Mouse (Mus musculus) gonadal fat pad, adult 2 months (tissue): Measurements from ENCODE around the gene Alk. TPM values are rescaled to one million over a fixed set of nuclear protein-coding genes. Genes with fewer than 3 reads are reported as not detected.

Experiments
- DNase-seq: peaks from one replicate; pipeline ENCODE4 v3.0.0-alpha.2; 2012; ENCODE audit warnings: low read depth
- polyA plus RNA-seq: library from polyadenylated mRNA; depleted of rRNA; stranded (reverse); fragments of >200 nt; gene quantifications from 2 replicates; pipeline ENCODE4 v1.2.3, GENCODE M21; 2012

Alk gene
- polyA plus RNA-seq, 1 experiment = 0.04 TPM

GRCm38 (mm10) chr17:72401349-72401748 is 203.1 kb downstream of the Alk start:
- DNase-seq = no peak

DNA sequence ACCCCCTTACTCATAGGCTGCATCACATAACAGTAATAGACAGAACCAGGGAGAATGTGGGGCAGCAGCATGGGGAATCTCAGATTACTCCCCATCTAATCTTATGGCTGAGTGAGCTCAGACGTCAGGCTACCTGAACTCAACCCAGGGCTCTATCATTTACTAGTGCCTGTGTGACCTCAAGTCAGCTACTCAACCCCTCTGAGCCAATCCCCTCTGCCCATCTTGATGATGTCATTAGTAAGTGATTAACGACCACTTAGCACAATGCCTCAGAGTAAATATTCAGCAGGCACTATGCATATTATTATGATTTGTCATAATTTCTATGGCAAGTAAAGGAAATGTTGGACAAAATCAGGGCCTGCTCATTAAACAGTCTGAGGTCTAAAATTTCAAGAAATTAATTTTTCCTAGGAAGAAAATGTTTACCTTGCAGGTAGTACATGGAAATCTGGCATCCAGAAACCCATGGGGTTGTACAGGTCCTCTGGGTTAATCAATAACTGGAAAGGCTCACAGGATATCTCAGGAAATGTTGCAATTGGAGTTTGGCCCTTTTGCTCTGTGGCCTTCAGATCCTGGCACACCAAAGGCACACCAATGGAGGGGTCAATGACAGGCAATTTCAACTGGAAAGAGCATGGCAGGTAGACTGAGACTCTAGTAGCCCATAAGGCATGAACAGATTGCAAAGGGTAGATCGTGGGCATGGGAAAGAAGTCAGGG is 204.9 kb downstream of the Alk start:
- DNase-seq = no peak

DNA sequence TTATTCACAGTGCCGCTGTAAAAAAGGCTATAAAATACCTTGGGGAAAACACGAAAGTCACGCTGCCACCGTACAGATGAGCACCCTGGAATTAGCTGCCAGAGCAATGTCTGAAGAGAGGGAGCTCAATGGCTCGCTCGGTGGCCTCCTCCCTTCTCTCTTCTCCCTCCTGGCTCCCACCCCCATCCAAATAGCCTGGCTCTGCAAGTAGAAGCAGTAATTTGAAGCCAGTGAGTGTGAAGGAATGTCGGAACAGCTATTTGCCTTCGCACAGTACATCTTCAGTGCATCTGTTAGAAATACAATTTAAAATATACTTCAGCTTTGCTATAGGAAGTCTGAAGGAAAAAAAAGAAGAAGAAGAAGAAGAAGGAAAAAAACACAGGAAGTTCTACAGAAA is 208.5 kb downstream of the Alk start:
- no peak for DNase-seq

GRCm38 (mm10) chr17:72368991-72369390 is 235.4 kb downstream of the Alk start:
- DNase-seq = no peak

- no peak for DNase-seq
Observed at GRCm38 (mm10) chr17:72362811-72363496, 241.5 kb downstream of the Alk start.

DNA sequence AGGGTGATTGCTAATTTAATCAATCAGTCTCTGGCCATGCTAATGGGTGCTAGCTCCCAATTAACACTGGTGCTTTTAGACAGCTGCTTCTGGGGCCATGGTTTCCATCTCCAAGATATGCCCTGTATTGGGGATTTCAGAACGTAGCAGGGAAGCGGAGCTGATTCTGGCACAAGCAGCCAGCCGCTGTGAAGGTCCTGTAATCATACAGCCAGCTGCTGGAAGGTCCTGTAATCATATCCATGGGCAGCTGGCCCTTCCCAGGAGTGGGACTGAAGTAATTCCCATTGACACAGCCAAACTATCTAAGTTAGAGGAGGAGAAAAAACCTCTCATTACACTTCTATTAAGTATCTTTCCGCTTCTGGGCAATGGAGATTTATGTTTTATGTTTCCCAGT is 242.5 kb downstream of the Alk start:
- DNase-seq = no peak

DNA sequence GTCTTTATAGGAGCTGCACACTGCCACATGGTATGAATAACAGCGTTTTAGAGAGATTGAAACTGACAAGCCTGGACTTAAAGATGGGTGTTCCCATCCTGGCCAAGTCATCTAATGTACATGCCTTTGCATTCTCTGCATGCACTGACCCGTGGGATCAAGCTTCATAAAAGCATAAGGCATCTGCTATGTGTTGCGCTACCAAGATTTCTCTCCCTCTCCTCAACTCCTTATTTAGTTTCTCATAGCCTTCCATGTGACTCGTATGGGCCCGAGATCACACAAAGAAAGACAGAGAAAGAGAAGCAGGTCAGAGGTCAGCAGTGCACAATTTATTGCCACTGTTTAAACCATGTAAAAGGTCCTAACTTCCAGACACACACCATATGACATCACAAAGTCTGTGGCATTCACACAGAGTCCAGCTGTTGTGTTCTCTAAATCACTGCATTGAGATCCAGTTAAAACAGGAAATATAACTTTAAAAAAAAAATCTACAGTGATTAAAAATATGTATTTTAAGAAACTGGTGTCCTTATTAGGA is 247.6 kb downstream of the Alk start:
- no peak for DNase-seq

DNA sequence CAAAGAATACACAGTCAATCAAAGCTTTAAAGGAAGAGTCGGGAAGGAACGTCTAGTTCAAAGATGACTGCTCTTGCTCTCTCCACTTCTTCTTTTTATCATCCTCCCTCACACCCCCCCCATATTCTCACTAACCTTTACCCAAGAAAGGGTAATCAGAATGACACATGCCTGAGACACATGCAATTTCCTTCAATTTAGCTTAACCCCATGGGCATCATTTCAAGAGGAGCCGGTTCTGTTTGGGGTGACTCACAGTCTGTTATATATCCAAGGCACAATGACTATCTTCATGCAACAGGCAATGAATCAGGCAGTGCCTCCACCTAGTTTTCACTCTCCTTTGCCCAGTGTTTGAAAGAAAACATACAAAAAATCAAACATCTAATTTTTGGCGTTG is 265.0 kb downstream of the Alk start:
- DNase-seq = no peak

DNA sequence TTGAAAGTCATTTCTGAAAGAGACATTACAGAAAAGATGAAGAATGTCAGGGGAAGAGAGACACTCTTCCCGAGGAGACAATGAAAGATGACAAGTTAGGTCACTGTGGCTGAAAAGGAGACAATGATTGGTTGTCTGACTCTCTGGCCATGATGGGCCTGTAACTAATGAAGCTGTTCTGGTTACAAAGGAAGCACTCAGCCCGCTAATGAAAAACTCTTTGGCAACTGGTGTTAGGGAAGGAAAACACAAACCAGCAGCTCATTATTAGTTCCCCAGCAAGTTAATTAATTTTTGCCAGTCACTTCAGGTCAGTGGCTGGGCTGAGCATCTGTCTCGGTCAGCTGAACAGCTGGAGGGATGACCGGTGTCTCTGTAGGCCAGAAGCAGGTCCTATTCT is 271.5 kb downstream of the Alk start:
- no peak for DNase-seq

GRCm38 (mm10) chr17:72325941-72326340 is 278.5 kb downstream of the Alk start:
- no peak for DNase-seq

DNA sequence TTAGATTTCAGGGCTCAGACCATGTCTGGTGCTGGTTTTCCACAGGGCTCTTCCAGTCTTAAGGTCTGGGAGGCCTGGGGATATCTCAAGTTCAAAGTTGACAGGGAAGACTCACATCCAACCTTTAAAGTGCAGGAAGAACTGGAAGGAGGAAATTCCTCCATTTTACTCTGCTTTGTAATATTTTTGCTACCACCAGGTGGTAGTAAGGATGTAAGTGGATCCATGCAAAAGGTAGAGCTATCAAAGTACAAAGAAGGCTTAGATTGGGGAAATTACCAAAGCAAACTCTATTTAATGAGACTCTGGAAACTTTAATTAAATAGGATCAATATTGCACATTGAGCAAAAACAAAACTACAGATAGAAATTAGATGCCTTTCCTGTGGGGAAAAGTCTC is 284.9 kb downstream of the Alk start:
- no peak for DNase-seq

- DNase-seq = no peak
Observed at GRCm38 (mm10) chr17:72299651-72300050, 304.8 kb downstream of the Alk start.

DNA sequence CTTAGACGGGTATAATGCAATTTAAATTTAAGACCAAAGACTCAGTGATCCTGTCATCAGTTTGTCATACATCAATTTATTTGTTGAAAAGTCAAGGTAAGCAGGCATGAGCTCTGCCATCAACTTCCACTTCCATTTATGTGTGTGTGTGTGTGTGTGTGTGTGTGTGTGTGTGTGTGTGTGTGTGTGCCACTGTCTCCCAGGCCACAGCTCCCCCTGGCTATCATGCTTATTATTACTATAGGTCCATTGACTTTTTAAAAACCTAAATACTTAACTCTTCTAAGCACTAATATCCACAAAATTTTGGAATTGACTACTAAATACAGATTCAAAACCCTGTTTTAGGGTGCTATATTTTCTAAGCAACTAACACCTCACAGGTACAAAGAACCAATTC is 308.1 kb downstream of the Alk start:
- DNase-seq = no peak

- DNase-seq = no peak
Observed at GRCm38 (mm10) chr17:72293267-72293580, 311.2 kb downstream of the Alk start.

DNA sequence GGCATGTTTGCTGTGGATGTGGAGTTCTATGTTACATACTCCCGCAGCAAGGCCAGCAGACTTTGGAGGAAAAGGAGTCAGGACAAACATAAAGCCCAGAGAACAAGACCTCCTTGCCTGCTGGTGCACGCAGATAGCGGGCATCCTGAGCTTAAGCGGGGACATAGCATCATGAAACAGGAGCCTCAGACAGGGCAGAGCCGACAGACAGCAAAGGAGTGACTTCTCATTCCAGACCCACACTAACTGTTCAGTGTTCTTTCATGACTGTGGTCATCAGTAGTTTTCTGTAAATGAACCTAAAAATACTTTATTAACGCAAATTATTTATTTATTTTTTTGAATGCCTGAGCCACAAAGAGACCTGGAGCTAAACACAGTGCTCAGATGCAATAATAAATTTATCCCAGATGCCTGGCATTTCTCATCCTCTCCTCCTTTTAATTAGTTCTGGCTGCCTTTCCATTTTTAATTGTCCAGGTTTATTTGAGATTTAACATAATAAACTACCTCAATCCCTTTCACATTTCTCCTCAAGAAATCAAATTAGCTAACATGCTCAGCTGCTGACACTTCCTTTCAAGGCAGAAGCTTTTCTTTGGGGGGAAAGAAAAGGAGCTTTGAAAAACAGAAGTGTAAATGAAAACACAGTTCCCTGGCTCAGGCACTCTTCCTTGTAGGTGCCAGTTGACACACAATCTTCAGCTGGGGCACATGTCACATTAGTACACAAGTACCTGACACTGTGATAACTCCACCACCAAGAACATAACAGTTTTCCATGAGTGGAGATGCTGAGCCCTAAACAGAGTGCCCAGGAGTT is 311.8 kb downstream of the Alk start:
- DNase-seq = no peak

GRCm38 (mm10) chr17:72285961-72286360 is 318.5 kb downstream of the Alk start:
- no peak for DNase-seq

DNA sequence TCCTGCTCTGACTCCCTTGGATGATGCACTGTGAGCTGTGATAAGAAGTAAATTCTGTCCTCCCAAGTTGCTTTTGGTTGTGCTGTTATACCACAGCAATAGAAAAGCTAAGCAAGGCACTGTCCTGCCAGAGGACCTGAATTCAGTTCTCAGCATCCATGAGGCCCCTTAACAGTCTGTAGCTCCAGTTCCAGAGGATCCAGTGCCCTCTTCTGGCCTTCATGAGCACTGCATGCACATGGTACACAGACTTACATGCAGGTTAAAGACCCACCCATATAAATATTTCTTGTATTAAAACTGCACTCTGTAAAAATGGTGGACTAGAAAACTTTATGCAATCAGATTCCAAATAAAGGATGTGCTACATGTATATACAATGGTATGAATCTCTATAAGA is 326.1 kb downstream of the Alk start:
- DNase-seq = no peak

DNA sequence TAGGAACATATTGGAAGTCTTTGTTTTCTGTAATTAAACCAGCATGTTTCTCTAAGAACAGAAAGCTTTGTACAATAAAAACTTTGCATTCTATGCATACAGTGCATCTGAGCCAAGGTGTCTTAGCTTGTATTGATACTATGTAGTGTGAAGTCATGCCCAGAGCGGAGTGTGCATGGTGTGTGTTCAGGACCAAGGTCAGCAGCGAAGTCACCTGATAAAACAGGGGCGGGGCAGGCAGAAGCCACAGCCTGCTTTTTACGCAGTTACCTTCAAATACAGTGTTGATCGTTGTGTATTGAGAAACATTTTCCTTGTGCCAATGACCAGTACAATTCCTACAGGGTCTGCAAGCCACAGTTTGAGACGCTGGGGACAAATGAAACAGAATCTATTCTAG is 327.6 kb downstream of the Alk start:
- no peak for DNase-seq

GRCm38 (mm10) chr17:72275391-72275904 is 329.0 kb downstream of the Alk start:
- no peak for DNase-seq

- DNase-seq = no peak
Observed at GRCm38 (mm10) chr17:72274205-72274604, 330.2 kb downstream of the Alk start.

GRCm38 (mm10) chr17:72271640-72272039 is 332.8 kb downstream of the Alk start:
- DNase-seq = no peak

DNA sequence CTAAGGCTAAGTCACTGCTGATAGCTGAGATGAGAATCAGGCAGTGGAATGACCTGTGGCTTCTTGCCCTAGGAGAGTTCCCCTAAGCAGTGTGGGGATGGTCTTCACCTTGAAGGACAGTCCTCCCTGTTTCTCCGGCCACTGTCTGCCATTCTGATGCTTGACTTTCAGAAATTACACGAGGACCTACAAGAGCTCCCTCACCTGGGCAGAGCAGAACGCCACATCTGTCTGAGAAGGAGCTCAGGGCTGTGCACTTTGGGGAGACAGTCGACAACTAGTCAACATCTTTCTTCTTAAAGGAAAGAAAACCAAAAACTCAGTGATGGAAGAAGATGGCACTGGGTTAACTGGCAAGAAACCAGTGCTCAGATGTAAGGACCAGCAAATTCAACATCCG is 335.9 kb downstream of the Alk start:
- no peak for DNase-seq
